Mouse (Mus musculus) small intestine, adult 2 months (tissue): ENCODE results near the gene Mapkapk3.

Experiments
- CTCF ChIP-seq: fragments of 200-500 bp; IDR thresholded peaks from 2 replicates; pipeline ENCODE4 v1.5.1; 2012; ENCODE audit warnings: low read depth, mild to moderate bottlenecking, control low read depth, inconsistent platforms, low read length, moderate library complexity, mixed read lengths; ENCODE audit not compliant: insufficient replicate concordance, insufficient read length; ENCODE audit errors: extremely low read depth
- POLR2A ChIP-seq: fragments of 200-500 bp; IDR thresholded peaks from 2 replicates; pipeline ENCODE4 v1.6.1; 2012; ENCODE audit warnings: low read depth, mild to moderate bottlenecking, control low read depth, inconsistent platforms, low read length, moderate library complexity

GRCm38 (mm10) chr9:107254476-107254875, 35.2 kb downstream of the Mapkapk3 start:
- TF ChIP-seq POLR2A (no peak), CTCF (no peak)
